In genomic region chr14:20695761-20696520, GRCm38 (mm10) we compare ENCODE assay signal across 8 mouse cellular contexts. TPM values are rescaled to one million over a fixed set of nuclear protein-coding genes. Genes with fewer than 3 reads are reported as not detected.
DNase-seq lines count a peak whose midpoint lies in the region; ATAC-seq and TF ChIP-seq lines count a peak whose summit lies in the region.

No protein-coding gene starts in this region.

- peaks cover 8% of the 10 kb centered on the region for H3K4me1 ChIP-seq in embryonic fibroblast, embryonic 13.5 days (ENCODE audit: control insufficient read depth, insufficient read depth, low read length)
- peaks cover 61% of the 10 kb centered on the region for H3K4me1 ChIP-seq in hindbrain, embryonic 15.5 days (replicated peaks)

- peaks cover 34% of the 10 kb centered on the region for H3K36me3 ChIP-seq in hindbrain, embryonic 15.5 days
- H3K36me3 ChIP-seq in macrophage (ENCODE audit: inconsistent target), result peaks cover 25% of the 10 kb centered on the region

- H3K27ac ChIP-seq in embryonic fibroblast, embryonic 13.5 days (ENCODE audit: insufficient read depth, low read length), result peak overlapping the region; percentile 10; the same call in 1 of the 2 replicates
- peak overlapping the region; percentile 97 for H3K27ac ChIP-seq in hindbrain, embryonic 15.5 days (replicated peaks)
- H3K27ac ChIP-seq in macrophage, result no peak overlapping the region

- peak; percentile 69 for DNase-seq in cerebellum, adult 11-12 months
- no peak for DNase-seq in cerebellum, postnatal 10 days
- DNase-seq in CD4-positive helper T cell, adult 2 months (ENCODE audit: low read depth, low spot score), result peak; percentile 21
- no peak for DNase-seq in urinary bladder, postnatal 36 days (ENCODE audit: low spot score in 2 of 2)
- no peak for DNase-seq in left cerebral cortex, postnatal 36 days (ENCODE audit: low spot score in 2 of 2)

- no peak for TF ChIP-seq CTCF in embryonic fibroblast, embryonic 13.5 days (IDR thresholded peaks at IDR 0.05; ENCODE audit: borderline replicate concordance, insufficient read depth, low read length)

- H3K9me3 ChIP-seq in hindbrain, embryonic 15.5 days, result no peaks in the 10 kb centered on the region

- H3K27me3 ChIP-seq in hindbrain, embryonic 15.5 days, result no peaks in the 10 kb centered on the region

- peak overlapping the region; percentile 84 for H3K9ac ChIP-seq in hindbrain, embryonic 15.5 days

- peak overlapping the region; percentile 50 for H3K4me3 ChIP-seq in embryonic fibroblast, embryonic 13.5 days (ENCODE audit: insufficient read depth, low read length)
- peak overlapping the region; percentile 77 for H3K4me3 ChIP-seq in hindbrain, embryonic 15.5 days
- peak overlapping the region; percentile 31 for H3K4me3 ChIP-seq in macrophage (ENCODE audit: inconsistent target)

- no peak for TF ChIP-seq POLR2A in embryonic fibroblast, embryonic 13.5 days (IDR thresholded peaks at IDR 0.05; ENCODE audit: low read depth, low read length)

- intact Hi-C loops in left cerebral cortex, postnatal 36 days (cut with DNase I), result no loop called here

- peaks cover 53% of the 10 kb centered on the region for H3K79me2 ChIP-seq in macrophage (ENCODE audit: inconsistent target)

- WGBS in hindbrain, embryonic 15.5 days, result 9% methylated on average over 27 of the region's 27 CpGs
- WGBS in macrophage (ENCODE audit: missing documents), result 29% methylated on average over 24 of the region's 27 CpGs

- peak overlapping the region; percentile 79 for H3K4me2 ChIP-seq in hindbrain, embryonic 15.5 days

- ATAC-seq in hindbrain, embryonic 15.5 days (ENCODE audit: low FRiP score, low read depth), result no peak

RNA-seq across cellular contexts. Expression of gene Fut11, which starts 1.2 kb away (rescaled TPM):
- polyA plus RNA-seq in embryonic fibroblast, embryonic 13.5 days (2011; ENCODE audit: insufficient read length, low read depth, missing spikeins), result 14.5 and 24.4 TPM in 2 replicates
- polyA plus RNA-seq in hindbrain, embryonic 15.5 days (2015; fragmentation: Nextera tagmentation; extraction: Ambion mirVana), result 29.8 and 30.4 TPM in 2 replicates
- 1 to 10 TPM in 25 of 26 experiments, under 1 TPM in 1; 1.00 to 9.2 (median 2.9) TPM for total RNA-seq in macrophage (2018; cell fraction: chromatin; rRNA removed)
- total RNA-seq in macrophage (2018; cell fraction: cytosol; rRNA removed), result 10 to 100 TPM in 6 of 26 experiments, 1 to 10 TPM in 20; 4.8 to 14.4 (median 8.4) TPM
- total RNA-seq in macrophage (2018; cell fraction: nucleus; rRNA removed), result 10 to 100 TPM in 13 of 26 experiments, 1 to 10 TPM in 13; 4.7 to 21.4 (median 10.0) TPM
- polyA plus RNA-seq in macrophage (2018), result 6.3 to 12.2 TPM (median 8.0 TPM) in 3 replicates
- total RNA-seq in left cerebral cortex, postnatal 36 days (2021), result 10 to 100 TPM; 16.7 to 18.7 TPM

RNA-seq across cellular contexts. Expression of gene Chchd1, which starts 6.9 kb away (rescaled TPM):
- polyA plus RNA-seq in embryonic fibroblast, embryonic 13.5 days (2011; ENCODE audit: insufficient read length, low read depth, missing spikeins), result 99.8 and 109 TPM in 2 replicates
- 172 and 184 TPM in 2 replicates for polyA plus RNA-seq in hindbrain, embryonic 15.5 days (2015; fragmentation: Nextera tagmentation; extraction: Ambion mirVana)
- total RNA-seq in macrophage (2018; cell fraction: chromatin; rRNA removed), result 10 to 100 TPM in 24 of 26 experiments, 1 to 10 TPM in 2; 9.8 to 58.5 (median 26.2) TPM
- total RNA-seq in macrophage (2018; cell fraction: cytosol; rRNA removed), result 100 to 1,000 TPM in 2 of 26 experiments, 10 to 100 TPM in 24; 49.8 to 116 (median 73.2) TPM
- 10 to 100 TPM; 11.2 to 51.2 (median 21.9) TPM for total RNA-seq in macrophage (2018; cell fraction: nucleus; rRNA removed)
- polyA plus RNA-seq in macrophage (2018), result 58.9 to 120 TPM (median 68.1 TPM) in 3 replicates
- 10 to 100 TPM; 45.5 to 50.4 TPM for total RNA-seq in left cerebral cortex, postnatal 36 days (2021)

RNA-seq across cellular contexts. Expression of gene Zswim8, which starts 11.4 kb away (rescaled TPM):
- 125 and 130 TPM in 2 replicates for polyA plus RNA-seq in embryonic fibroblast, embryonic 13.5 days (2011; ENCODE audit: insufficient read length, low read depth, missing spikeins)
- polyA plus RNA-seq in hindbrain, embryonic 15.5 days (2015; fragmentation: Nextera tagmentation; extraction: Ambion mirVana), result 45.1 and 46.9 TPM in 2 replicates
- total RNA-seq in macrophage (2018; cell fraction: chromatin; rRNA removed), result 100 to 1,000 TPM; 322 to 740 (median 494) TPM
- total RNA-seq in macrophage (2018; cell fraction: cytosol; rRNA removed), result 10 to 100 TPM; 30.5 to 65.8 (median 44.9) TPM
- total RNA-seq in macrophage (2018; cell fraction: nucleus; rRNA removed), result 100 to 1,000 TPM; 207 to 425 (median 288) TPM
- polyA plus RNA-seq in macrophage (2018), result 38.2 to 53.2 TPM (median 47.0 TPM) in 3 replicates
- total RNA-seq in left cerebral cortex, postnatal 36 days (2021), result 100 to 1,000 TPM; 131 to 196 TPM

RNA-seq across cellular contexts. Expression of gene Sec24c, which starts 21.8 kb away (rescaled TPM):
- 85.1 and 91.8 TPM in 2 replicates for polyA plus RNA-seq in embryonic fibroblast, embryonic 13.5 days (2011; ENCODE audit: insufficient read length, low read depth, missing spikeins)
- 89.5 and 101 TPM in 2 replicates for polyA plus RNA-seq in hindbrain, embryonic 15.5 days (2015; fragmentation: Nextera tagmentation; extraction: Ambion mirVana)
- total RNA-seq in macrophage (2018; cell fraction: chromatin; rRNA removed), result 100 to 1,000 TPM; 142 to 235 (median 175) TPM
- 10 to 100 TPM; 51.1 to 71.1 (median 61.4) TPM for total RNA-seq in macrophage (2018; cell fraction: cytosol; rRNA removed)
- total RNA-seq in macrophage (2018; cell fraction: nucleus; rRNA removed), result 100 to 1,000 TPM in 10 of 26 experiments, 10 to 100 TPM in 16; 76.3 to 122 (median 96.9) TPM
- 43.0 to 56.3 TPM (median 51.3 TPM) in 3 replicates for polyA plus RNA-seq in macrophage (2018)
- total RNA-seq in left cerebral cortex, postnatal 36 days (2021), result 100 to 1,000 TPM in 1 of 2 experiments, 10 to 100 TPM in 1; 94.0 to 126 TPM

RNA-seq across cellular contexts. Expression of gene Synpo2l, which starts 27.8 kb away (rescaled TPM):
- polyA plus RNA-seq in embryonic fibroblast, embryonic 13.5 days (2011; ENCODE audit: insufficient read length, low read depth, missing spikeins), result 0.33 TPM in 1 of 2 replicates, not detected in the other
- 0.13 and 0.14 TPM in 2 replicates for polyA plus RNA-seq in hindbrain, embryonic 15.5 days (2015; fragmentation: Nextera tagmentation; extraction: Ambion mirVana)
- total RNA-seq in macrophage (2018; cell fraction: chromatin; rRNA removed), result under 1 TPM in 2 of 26 experiments, not detected in 24; 0.24 to 0.27 TPM
- under 1 TPM in 12 of 26 experiments, not detected in 14; 0.03 to 0.06 (median 0.04) TPM for total RNA-seq in macrophage (2018; cell fraction: cytosol; rRNA removed)
- under 1 TPM in 2 of 26 experiments, not detected in 24; 0.14 to 0.37 TPM for total RNA-seq in macrophage (2018; cell fraction: nucleus; rRNA removed)
- polyA plus RNA-seq in macrophage (2018), result not detected in 3 replicates
- total RNA-seq in left cerebral cortex, postnatal 36 days (2021), result under 1 TPM; 0.27 to 0.34 TPM

Comparison
In these comparisons a context has a peak if more than half of its experiments do, and no peak if none do; other contexts are left out.
1. DNase-seq: peak in cerebellum, adult 11-12 months (single experiment) and CD4-positive helper T cell, adult 2 months (single experiment); none in cerebellum, postnatal 10 days (0 of 2), urinary bladder, postnatal 36 days (0 of 2) and left cerebral cortex, postnatal 36 days (0 of 2).
2. Peak in every context shown above with its lines, with median percentiles within 50 percentile points of each other: H3K4me3 ChIP-seq.